Mouse (Mus musculus): ENCODE data around the gene Polr3f. TPM values are rescaled to one million over a fixed set of nuclear protein-coding genes. Genes with fewer than 3 reads are reported as not detected.

The Polr3f gene
- total and polyA plus RNA-seq, 3 experiments = 15.8 to 28.5 (median 20.2) TPM

DNA sequence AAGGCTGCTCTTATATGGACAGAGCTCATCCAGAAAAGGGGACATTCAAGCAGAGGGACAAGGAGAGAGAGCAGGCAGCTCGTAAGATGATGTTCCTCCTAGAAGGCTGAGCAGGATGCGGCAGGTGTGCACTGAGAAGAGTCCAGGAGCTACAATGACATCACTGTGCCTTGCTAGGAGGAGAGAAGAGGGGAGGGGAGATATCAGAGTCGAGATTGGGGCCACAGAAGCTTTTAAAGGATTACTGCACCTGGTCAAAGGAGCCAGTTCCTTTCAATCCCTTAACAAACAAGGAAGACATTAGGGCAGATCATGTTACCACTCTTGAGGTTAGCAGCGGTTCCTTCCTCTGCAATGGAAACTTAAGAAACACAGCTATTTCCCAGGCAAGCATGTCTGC, 20.0 kb downstream of the Polr3f start:
- Histone ChIP-seq H3K27ac (ENCODE audit: insufficient read depth, low read depth) (no peak overlapping the region), H3K9ac (ENCODE audit: insufficient read depth, low read depth) (peak overlapping the region; percentile 25), H3K4me2 (ENCODE audit: insufficient read depth, low read depth, poor library complexity, severe bottlenecking) (peak overlapping the region; percentile 55; the same call in 1 of the 2 replicates), H3K4me1 (ENCODE audit: control insufficient read depth in 1 of 2, insufficient read depth in 2 of 2) (peaks cover 7 to 12% of the 10 kb centered on the region in 2 experiments), H3K79me2 (replicated peaks; ENCODE audit: control insufficient read depth, extremely low read depth, insufficient read depth, poor library complexity, severe bottlenecking) (no peaks in the 10 kb centered on the region), H3K9me3 (replicated peaks; ENCODE audit: low read length) (no peaks in the 10 kb centered on the region), H3K36me3 (replicated peaks in 1 of 2; ENCODE audit: control insufficient read depth in 1 of 2, insufficient read depth in 1 of 2, low read length in 1 of 2) (peaks cover 0 to 3% of the 10 kb centered on the region in 2 experiments), H3K27me3 (replicated peaks) (no peaks in the 10 kb centered on the region), H3K4me3 (replicated peaks in 1 of 3; ENCODE audit: low read depth in 2 of 3, low read length in 2 of 3, poor library complexity in 1 of 3) (peak overlapping the region in 1 of 3 experiments; percentile 21)
- dilution Hi-C loops (cut with MboI; ENCODE audit: extremely low pct_ligation_motif_present, extremely low pct_unique_long_range_greater_than_20kb, low sequenced_read_pairs) = no loop called here
- in situ Hi-C loops (cut with MboI; ENCODE audit: low pct_ligation_motif_present, low pct_unique_long_range_greater_than_20kb, low sequenced_read_pairs) = no loop called here
- TF ChIP-seq EP300 (IDR thresholded peaks at IDR 0.05; ENCODE audit: low read length) = peak; percentile 9; the same call in 1 of the 2 replicates
- TF ChIP-seq SMC3 (IDR thresholded peaks at IDR 0.05; ENCODE audit: low read depth, low read length) = no peak
- TF ChIP-seq TCF12 (IDR thresholded peaks at IDR 0.05; ENCODE audit: low read depth, low read length) = no peak
- TF ChIP-seq RAD21 (IDR thresholded peaks at IDR 0.05; ENCODE audit: low read depth, low read length) = no peak
- no peak for TF ChIP-seq SIN3A (IDR thresholded peaks at IDR 0.05; ENCODE audit: low read length)
- no peak for TF ChIP-seq PAX5 (IDR thresholded peaks at IDR 0.05; ENCODE audit: low read length)
- TF ChIP-seq POLR2AphosphoS2 (IDR thresholded peaks at IDR 0.05; ENCODE audit: low read depth, low read length) = no peak
- TF ChIP-seq MAX (IDR thresholded peaks at IDR 0.05; ENCODE audit: low read length) = 0 out of 2 replicates have a peak, but pooled peaks have one; percentile 32
- TF ChIP-seq ZC3H11A (IDR thresholded peaks at IDR 0.05; ENCODE audit: low read depth, low read length) = no peak
- DNase-seq (ENCODE audit: extremely low read depth) = no peak

DNA sequence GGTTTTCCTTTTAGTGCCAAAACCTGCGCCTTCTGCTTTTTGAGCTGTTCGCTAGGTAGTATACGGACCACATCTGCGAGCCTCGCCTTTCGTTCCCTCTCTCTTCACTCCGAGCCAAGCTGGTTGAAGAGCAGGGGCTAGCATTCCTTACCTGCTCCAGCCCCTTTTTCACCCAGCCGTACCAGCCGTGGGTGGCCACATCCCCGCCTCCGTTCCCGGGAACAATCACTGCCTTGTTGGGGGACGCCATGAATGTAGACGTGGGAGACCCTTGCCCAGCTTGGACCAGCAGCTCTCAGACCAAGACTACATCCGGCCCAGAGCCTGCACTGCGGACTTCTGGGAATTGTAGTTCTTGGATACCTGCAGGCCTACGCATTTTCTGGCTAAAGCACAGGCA, 23.0 kb downstream of the Polr3f start, which contains the start of gene Rbbp9:
TSS of gene Rbbp9 (minus strand) at position 341 of the 400 bp plus-strand sequence.
- no peaks in the 10 kb centered on the region for H3K27me3 ChIP-seq (replicated peaks)
- H3K4me3 ChIP-seq (replicated peaks in 1 of 3; ENCODE audit: low read depth in 2 of 3, low read length in 2 of 3, poor library complexity in 1 of 3) = no peak within 1 kb of the TSS
- H3K9me3 ChIP-seq (replicated peaks; ENCODE audit: low read length) = no peaks in the 10 kb centered on the region
- H3K4me1 ChIP-seq (ENCODE audit: control insufficient read depth in 1 of 2, insufficient read depth in 2 of 2) = peaks cover 7 to 23% of the 10 kb centered on the region in 2 experiments
- no peak within 1 kb of the TSS for H3K27ac ChIP-seq (ENCODE audit: insufficient read depth, low read depth)
- H3K36me3 ChIP-seq (replicated peaks in 1 of 2; ENCODE audit: control insufficient read depth in 1 of 2, insufficient read depth in 1 of 2, low read length in 1 of 2) = no peaks in the 10 kb centered on the region
- in situ Hi-C loops (cut with MboI; ENCODE audit: low pct_ligation_motif_present, low pct_unique_long_range_greater_than_20kb, low sequenced_read_pairs) (no loop called here), dilution Hi-C loops (cut with MboI; ENCODE audit: extremely low pct_ligation_motif_present, extremely low pct_unique_long_range_greater_than_20kb, low sequenced_read_pairs) (no loop called here)
- no peak for TF ChIP-seq USF2 (conservative IDR thresholded peaks at IDR 0.05; ENCODE audit: low read depth, low read length)
- no peak for TF ChIP-seq MAX (IDR thresholded peaks at IDR 0.05; ENCODE audit: low read length)
- TF ChIP-seq HCFC1 (IDR thresholded peaks at IDR 0.05; ENCODE audit: low read depth, low read length) = peak; percentile 49
- H3K9ac ChIP-seq (ENCODE audit: insufficient read depth, low read depth) = no peak within 1 kb of the TSS
- no peak for DNase-seq (ENCODE audit: extremely low read depth)
- no peaks in the 10 kb centered on the region for H3K79me2 ChIP-seq (replicated peaks; ENCODE audit: control insufficient read depth, extremely low read depth, insufficient read depth, poor library complexity, severe bottlenecking)
- H3K4me2 ChIP-seq (ENCODE audit: insufficient read depth, low read depth, poor library complexity, severe bottlenecking) = no peak within 1 kb of the TSS

DNA sequence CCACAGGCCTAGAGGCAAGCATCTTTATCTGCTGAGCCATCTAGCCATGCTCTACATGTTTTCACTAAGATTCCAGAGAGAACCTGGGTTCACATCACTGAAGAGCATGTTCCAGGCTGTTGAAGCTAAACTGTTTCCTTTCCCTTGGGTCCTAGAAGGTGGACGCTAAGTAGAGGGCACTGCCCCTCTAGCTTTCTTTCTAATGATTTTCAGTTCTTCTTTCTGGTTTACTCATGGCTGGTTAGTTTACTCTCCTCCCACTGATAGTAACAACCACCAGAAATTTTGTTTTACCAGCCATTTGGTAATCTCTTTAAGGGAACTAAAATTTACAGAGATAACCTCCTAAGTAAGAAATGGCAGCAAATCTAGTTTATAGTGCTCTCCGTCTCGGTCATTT, 26.4 kb downstream of the Polr3f start:
- in situ Hi-C loops (cut with MboI; ENCODE audit: low pct_ligation_motif_present, low pct_unique_long_range_greater_than_20kb, low sequenced_read_pairs) (no loop called here), dilution Hi-C loops (cut with MboI; ENCODE audit: extremely low pct_ligation_motif_present, extremely low pct_unique_long_range_greater_than_20kb, low sequenced_read_pairs) (no loop called here)
- peaks cover 26% of the 10 kb centered on the region for H3K79me2 ChIP-seq (replicated peaks; ENCODE audit: control insufficient read depth, extremely low read depth, insufficient read depth, poor library complexity, severe bottlenecking)
- H3K9me3 ChIP-seq (replicated peaks; ENCODE audit: low read length) = no peaks in the 10 kb centered on the region
- no peak overlapping the region for H3K4me3 ChIP-seq (replicated peaks in 1 of 3; ENCODE audit: low read depth in 2 of 3, low read length in 2 of 3, poor library complexity in 1 of 3)
- no peak overlapping the region for H3K27ac ChIP-seq (ENCODE audit: insufficient read depth, low read depth)
- no peaks in the 10 kb centered on the region for H3K27me3 ChIP-seq (replicated peaks)
- peak overlapping the region; percentile 78; the same call in 1 of the 2 replicates for H3K4me2 ChIP-seq (ENCODE audit: insufficient read depth, low read depth, poor library complexity, severe bottlenecking)
- H3K4me1 ChIP-seq (ENCODE audit: control insufficient read depth in 1 of 2, insufficient read depth in 2 of 2) = peaks cover 8 to 28% of the 10 kb centered on the region in 2 experiments; a peak in 3 of 4 replicates
- peaks cover 0 to 7% of the 10 kb centered on the region in 2 experiments for H3K36me3 ChIP-seq (replicated peaks in 1 of 2; ENCODE audit: control insufficient read depth in 1 of 2, insufficient read depth in 1 of 2, low read length in 1 of 2)
- DNase-seq (ENCODE audit: extremely low read depth) = peak; percentile 54
- no peak overlapping the region for H3K9ac ChIP-seq (ENCODE audit: insufficient read depth, low read depth)
- TF ChIP-seq JUND (conservative IDR thresholded peaks at IDR 0.05; ENCODE audit: low read depth, low read length) (peak; percentile 69), ZC3H11A (IDR thresholded peaks at IDR 0.05; ENCODE audit: low read depth, low read length) (no peak), EP300 (IDR thresholded peaks at IDR 0.05; ENCODE audit: low read length) (peak; percentile 97), TCF12 (IDR thresholded peaks at IDR 0.05; ENCODE audit: low read depth, low read length) (0 out of 2 replicates have a peak, but pooled peaks have one; percentile 26), JUN (IDR thresholded peaks at IDR 0.05; ENCODE audit: insufficient read depth, low read depth, low read length) (peak; percentile 70), ELF1 (IDR thresholded peaks at IDR 0.05; ENCODE audit: low read depth, low read length) (no peak), MXI1 (IDR thresholded peaks at IDR 0.05; ENCODE audit: low read depth, low read length) (no peak), SMC3 (IDR thresholded peaks at IDR 0.05; ENCODE audit: low read depth, low read length) (no peak), POLR2A (IDR thresholded peaks at IDR 0.05; ENCODE audit: low read depth, low read length) (no peak), IRF4 (IDR thresholded peaks at IDR 0.05; ENCODE audit: low read depth, low read length) (peak; percentile 98), MYC (IDR thresholded peaks at IDR 0.05; ENCODE audit: low read depth, low read length) (no peak; the same call in 1 of the 2 replicates), SIN3A (IDR thresholded peaks at IDR 0.05; ENCODE audit: low read length) (peak; percentile 21; the same call in 1 of the 2 replicates), MEF2A (IDR thresholded peaks at IDR 0.05; ENCODE audit: borderline replicate concordance, low read depth, low read length) (peak; percentile 28; the same call in 1 of the 2 replicates), MAZ (IDR thresholded peaks at IDR 0.05; ENCODE audit: low read depth, low read length) (no peak), ETS1 (conservative IDR thresholded peaks at IDR 0.05; ENCODE audit: low read depth, low read length) (peak; percentile 31; the same call in 1 of the 2 replicates), HCFC1 (IDR thresholded peaks at IDR 0.05; ENCODE audit: low read depth, low read length) (peak; percentile 10; the same call in 1 of the 2 replicates), TBP (conservative IDR thresholded peaks at IDR 0.05; ENCODE audit: low read depth, low read length) (no peak), CTCF (conservative IDR thresholded peaks at IDR 0.05 in 1 of 2, IDR thresholded peaks at IDR 0.05 in 1 of 2; ENCODE audit: low read depth in 2 of 2, low read length in 2 of 2) (no peak), BHLHE40 (IDR thresholded peaks at IDR 0.05; ENCODE audit: low read depth, low read length) (0 out of 2 replicates have a peak, but pooled peaks have one; percentile 4), ZNF384 (IDR thresholded peaks at IDR 0.05; ENCODE audit: low read depth, low read length) (no peak)

Data from CH12.LX (cell line).